Mouse (Mus musculus) testis, adult 2 months (tissue): ENCODE data around the gene Arvcf. TPM values are rescaled to one million over a fixed set of nuclear protein-coding genes. Genes with fewer than 3 reads are reported as not detected.

Source experiments
- H3K27ac ChIP-seq: fragments of 200-500 bp; 2 replicates; pipeline ENCODE4 v1.5.1; 2012; ENCODE audit warnings: low read depth, low read length; ENCODE audit not compliant: control insufficient read depth, insufficient read depth
- H3K27me3 ChIP-seq: fragments of 200-500 bp; 2 replicates; pipeline ENCODE4 v1.6.1; 2012; ENCODE audit warnings: mild to moderate bottlenecking, low read length, moderate library complexity; ENCODE audit not compliant: control insufficient read depth, insufficient read depth
- H3K36me3 ChIP-seq: fragments of 200-500 bp; 2 replicates; pipeline ENCODE4 v1.6.1; 2012; ENCODE audit warnings: mild to moderate bottlenecking, low read length; ENCODE audit not compliant: control insufficient read depth, insufficient read depth
- H3K4me1 ChIP-seq: fragments of 200-500 bp; 2 replicates; pipeline ENCODE4 v1.6.1; 2012; ENCODE audit warnings: low read length; ENCODE audit not compliant: control insufficient read depth, insufficient read depth
- H3K4me3 ChIP-seq: fragments of 200-500 bp; 2 replicates; pipeline ENCODE4 v1.5.1; 2012; ENCODE audit warnings: low read depth, mild to moderate bottlenecking, low read length, moderate library complexity, mixed read lengths; ENCODE audit not compliant: control insufficient read depth
- CTCF ChIP-seq: fragments of 200-500 bp; IDR thresholded peaks from 2 replicates; pipeline ENCODE4 v1.5.1; 2012; ENCODE audit warnings: low read depth, mild to moderate bottlenecking, inconsistent platforms, low read length, moderate library complexity; ENCODE audit not compliant: control insufficient read depth, insufficient read depth, insufficient replicate concordance
- POLR2A ChIP-seq: fragments of 200-500 bp; IDR thresholded peaks from 2 replicates; pipeline ENCODE4 v1.6.1; 2012; ENCODE audit warnings: low read depth, mild to moderate bottlenecking, inconsistent platforms, low read length, moderate library complexity; ENCODE audit not compliant: control insufficient read depth
- polyA plus RNA-seq: library from polyadenylated mRNA; depleted of rRNA; stranded (reverse); fragments of >200 nt; gene quantifications from 2 replicates; pipeline ENCODE4 v1.2.3, GENCODE M21; 2012

Gene Arvcf
- polyA plus RNA-seq, 1 experiment: 7.8 TPM

DNA sequence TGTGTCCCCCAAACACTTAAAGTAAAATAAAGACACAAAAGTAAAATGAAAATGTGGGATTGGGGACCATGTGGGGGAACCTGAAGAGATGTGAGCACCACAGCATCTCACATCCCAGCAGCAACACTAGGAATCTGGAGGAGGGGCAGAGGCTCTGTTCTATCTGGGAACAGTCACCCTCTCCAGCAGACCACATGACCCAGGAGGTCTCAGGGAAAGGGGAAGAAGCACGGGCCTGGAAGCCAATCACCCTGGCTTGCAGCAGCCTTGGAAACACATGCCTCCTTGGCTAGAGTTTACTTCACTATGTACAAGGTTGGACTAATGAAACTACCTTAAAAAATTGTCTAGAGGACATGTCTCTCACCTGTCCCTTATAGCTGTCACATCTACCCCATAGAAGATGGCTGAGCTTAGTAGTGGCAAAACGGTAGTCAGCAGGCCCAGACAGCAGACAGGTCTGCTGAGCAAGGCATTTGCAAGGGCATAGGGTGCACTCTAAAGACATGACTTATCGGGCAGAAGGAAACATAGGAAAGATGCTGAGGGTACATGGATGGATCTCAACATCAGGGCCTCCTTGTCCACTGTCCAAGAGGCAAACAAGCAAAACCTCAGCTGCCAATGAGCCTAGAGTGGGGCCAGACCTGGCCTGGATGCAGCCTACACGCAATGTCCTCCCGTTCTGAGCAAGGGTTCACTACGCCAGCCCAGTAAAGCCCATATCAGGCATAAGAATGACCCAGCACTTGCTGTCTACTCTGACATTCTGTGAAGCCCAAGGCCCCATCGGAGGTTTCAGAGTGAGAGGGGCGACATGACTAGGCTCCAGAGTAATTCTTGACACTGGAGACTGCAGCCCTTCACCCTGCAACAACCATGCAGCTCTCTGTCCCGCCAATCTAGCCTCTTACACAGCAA lies 5.1 kb upstream of the Arvcf start:
- peak overlapping the region; percentile 91 for H3K4me3 ChIP-seq
- no peaks in the 10 kb centered on the region for H3K27me3 ChIP-seq
- no peaks in the 10 kb centered on the region for H3K36me3 ChIP-seq
- peak overlapping the region; percentile 57 for H3K27ac ChIP-seq
- H3K4me1 ChIP-seq: peaks cover 12% of the 10 kb centered on the region
- no peak for TF ChIP-seq POLR2A
- TF ChIP-seq CTCF: no peak

- H3K4me1 ChIP-seq: peaks cover 17% of the 10 kb centered on the region
- no peak for TF ChIP-seq CTCF
- TF ChIP-seq POLR2A: peak; percentile 62
- H3K4me3 ChIP-seq: peak overlapping the region; percentile 91
- peak overlapping the region; percentile 57 for H3K27ac ChIP-seq
- H3K36me3 ChIP-seq: no peaks in the 10 kb centered on the region
- no peaks in the 10 kb centered on the region for H3K27me3 ChIP-seq
Measured at GRCm38 (mm10) chr16:18343778-18344177, 4.2 kb upstream of the Arvcf start.

GRCm38 (mm10) chr16:18345243-18345642 lies 2.7 kb upstream of the Arvcf start:
- no peaks in the 10 kb centered on the region for H3K27me3 ChIP-seq
- TF ChIP-seq POLR2A: no peak
- TF ChIP-seq CTCF: peak; percentile 65; the same call in 1 of the 2 replicates
- no peak overlapping the region for H3K27ac ChIP-seq
- peaks cover 18% of the 10 kb centered on the region for H3K4me1 ChIP-seq
- no peaks in the 10 kb centered on the region for H3K36me3 ChIP-seq
- no peak overlapping the region for H3K4me3 ChIP-seq

GRCm38 (mm10) chr16:18348601-18349175 lies 706 bp downstream of the Arvcf start:
- TF ChIP-seq CTCF: no peak
- no peak for TF ChIP-seq POLR2A
- H3K36me3 ChIP-seq: no peaks in the 10 kb centered on the region
- H3K4me3 ChIP-seq: peak overlapping the region; percentile 88
- peaks cover 11% of the 10 kb centered on the region for H3K4me1 ChIP-seq
- H3K27ac ChIP-seq: no peak overlapping the region
- no peaks in the 10 kb centered on the region for H3K27me3 ChIP-seq

GRCm38 (mm10) chr16:18349761-18350325 lies 1.9 kb downstream of the Arvcf start:
- no peak overlapping the region for H3K27ac ChIP-seq
- H3K27me3 ChIP-seq: no peaks in the 10 kb centered on the region
- TF ChIP-seq CTCF (no peak), POLR2A (no peak)
- H3K4me1 ChIP-seq: peaks cover 7% of the 10 kb centered on the region
- no peak overlapping the region for H3K4me3 ChIP-seq
- no peaks in the 10 kb centered on the region for H3K36me3 ChIP-seq

DNA sequence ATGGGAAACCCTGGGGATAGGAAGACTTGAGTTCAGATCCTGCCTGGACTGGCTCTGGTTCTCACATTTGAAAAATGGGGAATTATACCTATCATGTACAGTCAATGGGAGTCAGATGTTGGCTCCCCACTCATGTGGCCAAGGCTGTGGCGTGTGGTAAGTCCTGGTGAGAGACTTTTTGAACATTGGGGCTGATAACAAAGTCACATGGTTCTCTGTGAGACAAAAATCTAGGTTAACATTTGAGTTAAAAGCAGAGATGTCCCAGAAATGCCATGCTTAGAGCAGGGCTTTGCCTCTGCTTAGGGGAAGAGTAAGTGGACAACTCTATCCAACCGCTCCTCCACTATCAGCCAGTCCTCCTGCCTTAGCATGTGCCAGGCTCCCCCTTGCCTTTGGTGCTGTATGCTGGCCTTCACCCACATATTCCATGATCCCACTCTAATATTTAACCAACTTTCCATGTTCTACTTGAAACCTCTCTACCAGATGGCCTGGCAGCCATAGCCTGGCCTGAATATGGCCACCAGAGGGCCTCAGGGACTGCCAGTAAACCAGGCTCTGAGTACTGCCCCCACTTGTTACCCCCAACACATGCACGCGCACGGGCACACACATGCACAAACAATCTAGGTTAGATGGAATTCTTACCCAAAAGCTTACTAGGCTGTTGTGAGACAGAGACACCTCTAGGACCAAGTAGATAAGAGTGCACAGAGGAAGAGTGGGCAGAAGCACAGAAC lies 3.5 kb downstream of the Arvcf start:
- no peaks in the 10 kb centered on the region for H3K27me3 ChIP-seq
- H3K4me1 ChIP-seq: peaks cover 7% of the 10 kb centered on the region
- no peak overlapping the region for H3K4me3 ChIP-seq
- no peaks in the 10 kb centered on the region for H3K36me3 ChIP-seq
- H3K27ac ChIP-seq: no peak overlapping the region
- TF ChIP-seq POLR2A (no peak), CTCF (0 out of 2 replicates have a peak, but pooled peaks have one; percentile 31)

DNA sequence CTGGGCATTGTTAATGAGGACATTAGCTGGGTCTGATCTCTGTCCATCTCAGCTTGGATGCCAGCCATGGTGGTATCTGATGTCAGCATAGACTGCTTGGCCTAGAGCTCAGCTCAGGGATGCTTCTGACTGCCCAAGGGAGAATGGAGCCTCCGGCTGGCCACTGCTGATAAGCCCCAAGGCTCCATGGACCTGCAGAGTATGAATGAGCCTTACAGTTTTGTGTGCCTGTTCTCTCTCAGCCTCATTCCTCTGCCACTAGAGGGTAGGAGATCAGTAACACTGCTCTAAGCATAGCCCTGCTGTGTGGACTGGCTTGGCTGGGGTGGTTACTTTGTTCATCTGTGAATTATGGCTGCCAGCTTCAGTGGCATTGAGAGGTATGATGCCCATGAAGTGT lies 5.1 kb downstream of the Arvcf start:
- H3K27ac ChIP-seq: no peak overlapping the region
- H3K4me3 ChIP-seq: no peak overlapping the region
- TF ChIP-seq POLR2A: no peak
- TF ChIP-seq CTCF: no peak
- no peaks in the 10 kb centered on the region for H3K27me3 ChIP-seq
- H3K4me1 ChIP-seq: peaks cover 5% of the 10 kb centered on the region
- no peaks in the 10 kb centered on the region for H3K36me3 ChIP-seq
